Mouse (Mus musculus) midbrain, embryonic 13.5 days (tissue): ENCODE measurements around the gene Ccr10. TPM values are rescaled to one million over a fixed set of nuclear protein-coding genes. Genes with fewer than 3 reads are reported as not detected.

ENCODE experiments used
- ATAC-seq: fragments of 200-750 bp; cut with Nextera tagmentation; 2 replicates; pipeline ENCODE4 v1.8.0; 2017; ENCODE audit warnings: mild to moderate bottlenecking, moderate TSS enrichment, moderate library complexity
- H3K27ac ChIP-seq: fragments of 300-500 bp; sonication (generic); 2 replicates; pipeline ENCODE4 v1.5.1; 2015; ENCODE audit warnings: inconsistent platforms, mild to moderate bottlenecking, moderate library complexity
- H3K27me3 ChIP-seq: fragments of 300-500 bp; sonication (generic); 2 replicates; pipeline ENCODE4 v1.6.1; 2015; ENCODE audit warnings: mild to moderate bottlenecking, inconsistent platforms
- H3K36me3 ChIP-seq: fragments of 300-500 bp; sonication (generic); 2 replicates; pipeline ENCODE4 v1.6.1; 2015; ENCODE audit warnings: mild to moderate bottlenecking, inconsistent platforms
- H3K4me1 ChIP-seq: fragments of 300-500 bp; sonication (generic); replicated peaks from 2 replicates; pipeline ENCODE4 v1.6.1; 2015; ENCODE audit warnings: inconsistent platforms
- H3K4me2 ChIP-seq: fragments of 300-500 bp; sonication (generic); replicated peaks from 2 replicates; pipeline ENCODE4 v1.6.1; 2015; ENCODE audit warnings: moderate library complexity, mild to moderate bottlenecking, inconsistent platforms
- H3K4me3 ChIP-seq: fragments of 300-500 bp; sonication (generic); replicated peaks from 2 replicates; pipeline ENCODE4 v1.5.1; 2015; ENCODE audit warnings: mild to moderate bottlenecking, inconsistent platforms
- H3K9ac ChIP-seq: fragments of 300-500 bp; sonication (generic); replicated peaks from 2 replicates; pipeline ENCODE4 v1.6.1; 2015; ENCODE audit warnings: mild to moderate bottlenecking, inconsistent platforms
- H3K9me3 ChIP-seq: fragments of 300-500 bp; sonication (generic); 2 replicates; pipeline ENCODE4 v1.6.1; 2016; ENCODE audit warnings: mild to moderate bottlenecking, inconsistent platforms
- WGBS: fragments of 180-500 bp; shearing (Covaris S2); methylation state at CpG from one replicate; pipeline ENCODE4 v1.1.7; 2015; 5-methylcytosine and 5-hydroxymethylcytosine counted together
- polyA plus RNA-seq: library from polyadenylated mRNA; unstranded; fragments of >200 nt; fragmentation: Nextera tagmentation; extraction: Ambion mirVana; gene quantifications from 2 replicates; pipeline ENCODE4 v1.2.1, GENCODE M21; 2015

Ccr10 gene
- 0.19 and 0.38 TPM in 2 replicates for polyA plus RNA-seq

DNA sequence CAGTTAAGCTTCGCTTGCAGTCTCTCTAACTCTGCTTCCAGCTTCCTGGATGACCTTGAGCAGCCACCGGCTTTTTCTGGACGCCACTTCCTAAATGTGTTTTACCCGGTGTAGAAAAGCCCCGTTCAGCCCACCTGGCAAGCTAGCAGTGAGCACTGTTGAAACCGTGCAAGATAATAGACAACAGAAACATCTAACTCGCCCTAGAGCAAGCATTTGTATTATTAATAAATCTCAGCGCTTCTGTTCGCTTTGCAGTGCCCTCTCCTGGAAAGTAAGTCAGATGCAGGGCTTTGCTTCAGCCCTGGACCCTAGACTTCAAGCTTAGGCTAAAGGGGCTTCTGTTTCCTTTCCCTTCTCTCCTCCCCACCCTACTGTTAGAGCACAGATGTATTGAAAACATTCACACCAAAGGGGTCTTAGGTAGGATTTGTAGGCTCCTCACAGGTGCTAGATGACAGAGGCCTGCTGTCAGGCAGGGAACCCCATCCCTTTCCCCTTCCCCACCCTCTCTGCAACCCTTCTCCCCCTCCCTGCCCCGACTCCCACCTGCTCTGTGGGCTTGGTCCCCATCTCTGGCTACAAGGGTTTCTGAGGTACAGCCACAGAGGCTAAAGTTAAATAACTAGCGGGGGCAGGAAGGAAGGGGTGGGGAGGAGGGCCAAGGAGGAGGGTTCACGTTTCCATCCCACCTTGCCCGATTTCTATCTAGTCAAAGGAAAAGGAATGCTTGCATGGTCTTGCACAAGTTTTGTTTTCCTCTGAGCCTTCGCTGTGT is at the start of gene Ccr10:
Gene Ccr10 (minus strand): TSS at position 593 of the 778 bp plus-strand sequence.
- peak within 1 kb of the TSS; percentile 64 for H3K9ac ChIP-seq
- H3K27ac ChIP-seq = peak within 1 kb of the TSS; percentile 74
- H3K9me3 ChIP-seq = no peaks in the 10 kb centered on the region
- H3K4me3 ChIP-seq = peak within 1 kb of the TSS; percentile 39
- peak within 1 kb of the TSS; percentile 63 for H3K4me2 ChIP-seq
- no peak for ATAC-seq
- H3K4me1 ChIP-seq = peaks cover 74% of the 10 kb centered on the region
- H3K27me3 ChIP-seq = peaks cover 68% of the 10 kb centered on the region
- H3K36me3 ChIP-seq = no peaks in the 10 kb centered on the region
- 19% methylated on average over 14 of the region's 14 CpGs for WGBS

DNA sequence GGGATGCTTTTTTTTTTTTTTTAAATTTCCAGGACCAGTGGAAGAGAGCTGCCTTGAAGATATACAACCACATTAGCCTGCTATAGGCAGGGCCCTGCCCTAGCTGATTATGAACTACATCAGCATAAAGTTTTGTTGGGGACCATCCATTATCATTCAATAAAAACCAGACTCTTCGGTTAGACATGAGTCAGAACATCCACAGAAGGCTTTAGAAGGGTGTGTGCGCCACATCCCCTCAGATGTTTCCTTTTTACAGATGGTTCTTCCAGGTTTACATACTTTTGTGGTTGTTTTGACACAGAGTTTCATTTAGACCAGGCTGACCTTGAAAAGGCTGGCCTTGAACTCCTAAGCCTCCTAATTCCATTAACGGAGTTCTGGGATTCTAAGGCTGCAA is 49.1 kb upstream of the Ccr10 start:
- peaks cover 8% of the 10 kb centered on the region for H3K4me1 ChIP-seq
- H3K4me2 ChIP-seq = no peak overlapping the region
- no peak for ATAC-seq
- H3K9me3 ChIP-seq = no peaks in the 10 kb centered on the region
- H3K36me3 ChIP-seq = no peaks in the 10 kb centered on the region
- H3K9ac ChIP-seq = no peak overlapping the region
- no peak overlapping the region for H3K4me3 ChIP-seq
- H3K27ac ChIP-seq = no peak overlapping the region
- peaks cover 7% of the 10 kb centered on the region; the same call in 1 of the 2 replicates for H3K27me3 ChIP-seq
- 91% methylated on average over 3 of the region's 3 CpGs for WGBS

DNA sequence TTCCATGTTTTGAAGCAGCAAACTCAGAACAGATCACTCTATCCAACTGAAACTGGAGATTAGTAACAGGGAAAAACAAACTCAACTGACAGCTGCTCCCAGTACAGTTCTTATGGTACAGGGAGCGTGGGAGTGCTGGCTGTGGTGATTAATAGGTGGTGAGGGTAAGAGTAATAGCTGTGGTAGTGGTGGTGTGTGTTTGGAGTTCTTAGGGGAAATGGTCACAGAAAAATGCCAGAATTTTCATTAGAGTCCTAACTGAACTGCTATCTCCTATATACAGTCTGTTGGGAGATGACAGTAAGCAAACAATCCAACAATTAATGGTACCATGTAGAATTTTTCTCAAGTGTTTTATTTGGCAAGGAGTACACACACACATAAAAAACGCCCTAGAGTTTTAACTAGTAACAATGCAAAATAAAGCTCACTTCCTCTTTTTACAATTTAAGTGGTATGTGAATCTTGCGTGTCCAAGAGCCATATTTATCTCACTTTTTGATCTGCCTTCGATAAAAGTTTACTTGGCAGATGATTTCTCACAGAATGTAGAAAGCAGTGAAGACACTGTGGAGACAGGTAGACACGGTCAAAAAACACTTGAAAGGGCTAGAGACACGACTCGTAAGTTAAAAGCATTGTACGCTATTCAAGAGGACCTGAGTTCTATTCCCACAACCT is 46.2 kb upstream of the Ccr10 start:
- ATAC-seq = no peak
- Histone ChIP-seq H3K4me3 (no peak overlapping the region), H3K9ac (no peak overlapping the region), H3K4me2 (no peak overlapping the region), H3K4me1 (peaks cover 8% of the 10 kb centered on the region), H3K27me3 (no peaks in the 10 kb centered on the region; the same call in 1 of the 2 replicates), H3K27ac (no peak overlapping the region), H3K36me3 (0 out of 2 replicates have a peak, but pooled peaks cover 4% of the 10 kb centered on the region), H3K9me3 (no peaks in the 10 kb centered on the region)
- WGBS = 90% methylated on average over 8 of the region's 8 CpGs

DNA sequence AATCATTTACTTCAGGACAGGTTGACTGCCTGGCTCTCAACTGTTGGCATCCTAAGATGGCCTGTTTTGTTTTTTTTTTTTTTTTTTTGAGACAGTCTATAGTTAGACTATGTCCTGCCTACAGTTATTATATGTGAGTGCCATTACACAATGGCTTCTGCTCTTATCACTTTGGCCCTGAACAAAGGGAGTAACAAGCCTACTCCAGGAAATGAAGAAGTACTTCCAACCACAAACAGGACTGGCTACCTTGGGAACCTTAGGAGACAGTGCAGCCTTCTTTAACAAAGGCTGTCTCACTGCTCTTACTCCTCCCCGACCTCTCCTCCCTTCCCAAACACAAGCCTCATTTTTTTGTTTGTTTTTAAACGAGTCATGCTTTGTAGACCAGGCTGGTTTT is 45.6 kb upstream of the Ccr10 start:
- Histone ChIP-seq H3K9ac (no peak overlapping the region), H3K4me1 (peaks cover 8% of the 10 kb centered on the region), H3K9me3 (no peaks in the 10 kb centered on the region), H3K27me3 (no peaks in the 10 kb centered on the region; the same call in 1 of the 2 replicates), H3K27ac (no peak overlapping the region), H3K4me3 (no peak overlapping the region), H3K36me3 (0 out of 2 replicates have a peak, but pooled peaks cover 4% of the 10 kb centered on the region), H3K4me2 (no peak overlapping the region)
- WGBS = 61% methylated on average over 2 of the region's 2 CpGs
- ATAC-seq = no peak

DNA sequence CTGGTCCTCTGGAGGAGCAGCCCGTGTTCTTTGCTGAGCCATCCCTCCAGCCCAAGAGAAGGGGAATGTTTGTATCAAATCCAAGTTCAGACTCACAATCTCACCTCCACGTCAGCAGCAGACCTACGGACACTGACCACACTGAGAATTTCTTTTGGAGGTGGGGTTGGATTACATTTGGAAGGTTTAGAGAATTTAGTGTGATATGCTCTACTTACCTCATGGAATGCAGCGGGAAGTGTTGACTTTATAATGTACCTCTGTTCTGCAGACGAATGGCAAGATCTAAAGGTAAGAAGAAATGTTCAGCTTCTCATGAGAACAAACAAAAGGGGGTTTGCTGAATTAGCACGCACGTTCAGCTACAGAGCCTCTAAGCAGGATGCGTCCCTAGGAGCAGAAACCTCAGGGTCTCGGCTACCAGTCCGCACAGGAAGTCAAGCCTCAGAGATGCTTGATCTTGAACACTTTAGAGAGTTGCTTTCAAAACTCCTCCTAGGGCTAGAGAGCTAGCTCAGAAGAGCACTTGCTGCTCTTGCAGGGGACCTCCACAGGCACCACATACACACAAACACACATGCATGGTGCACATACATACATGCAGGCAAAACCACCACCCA is 43.3 kb upstream of the Ccr10 start:
- no peaks in the 10 kb centered on the region for H3K9me3 ChIP-seq
- ATAC-seq = no peak
- no peak overlapping the region for H3K27ac ChIP-seq
- WGBS = 86% methylated on average over 10 of the region's 10 CpGs
- no peak overlapping the region for H3K4me2 ChIP-seq
- H3K27me3 ChIP-seq = no peaks in the 10 kb centered on the region
- H3K4me3 ChIP-seq = no peak overlapping the region
- peaks cover 21% of the 10 kb centered on the region for H3K36me3 ChIP-seq
- H3K4me1 ChIP-seq = no peaks in the 10 kb centered on the region
- H3K9ac ChIP-seq = no peak overlapping the region

DNA sequence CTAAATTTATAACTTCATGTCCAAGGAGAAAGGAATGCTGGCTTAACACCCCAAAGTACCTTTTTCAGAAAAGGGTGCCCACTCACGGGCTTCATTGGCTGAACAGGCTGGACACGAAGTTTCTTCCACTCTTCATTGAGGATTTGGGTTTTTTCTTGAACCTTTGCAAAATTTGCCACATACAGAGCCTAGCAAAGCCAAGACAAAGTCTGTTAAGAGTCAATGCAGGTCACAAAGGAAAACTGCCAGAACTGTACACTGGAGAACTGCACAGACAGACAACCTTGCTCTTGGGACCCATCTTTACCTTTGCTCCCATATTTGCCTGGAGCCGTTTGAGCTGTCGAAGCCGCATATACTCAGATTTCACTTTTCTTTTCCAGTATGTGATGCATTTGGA is 41.7 kb upstream of the Ccr10 start:
- no peak overlapping the region for H3K4me3 ChIP-seq
- H3K9me3 ChIP-seq = no peaks in the 10 kb centered on the region

DNA sequence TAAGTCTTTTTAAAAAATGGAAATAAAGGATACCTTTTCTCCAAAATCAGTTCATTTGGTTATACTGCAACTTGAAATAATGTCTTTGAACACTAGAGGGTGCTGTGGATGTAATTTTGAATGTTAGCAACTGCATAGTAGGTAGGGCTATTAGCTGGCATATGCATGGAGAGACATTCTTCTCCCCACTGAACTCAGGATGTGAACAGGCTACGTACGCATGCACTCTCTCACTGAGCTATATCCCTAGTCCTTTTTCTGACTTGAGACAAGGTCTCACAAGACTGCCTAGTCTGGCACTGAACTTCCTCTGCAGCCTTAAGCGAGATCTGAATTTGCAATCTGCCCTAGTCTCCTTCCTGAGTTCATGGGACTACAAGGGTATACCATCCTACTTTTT is 36.7 kb upstream of the Ccr10 start:
- ATAC-seq = no peak; the same call in 1 of the 2 replicates
- no peaks in the 10 kb centered on the region for H3K4me1 ChIP-seq
- 50% methylated on average over 3 of the region's 3 CpGs for WGBS
- no peak overlapping the region for H3K4me3 ChIP-seq
- no peak overlapping the region for H3K27ac ChIP-seq
- H3K27me3 ChIP-seq = no peaks in the 10 kb centered on the region
- H3K9me3 ChIP-seq = no peaks in the 10 kb centered on the region
- peaks cover 58% of the 10 kb centered on the region for H3K36me3 ChIP-seq
- no peak overlapping the region for H3K4me2 ChIP-seq
- H3K9ac ChIP-seq = no peak overlapping the region

More for the DNA sequence above, 41.7 kb upstream of the Ccr10 start:
- 93% methylated on average over 5 of the region's 5 CpGs for WGBS
- no peak for ATAC-seq
- H3K27ac ChIP-seq = no peak overlapping the region
- H3K36me3 ChIP-seq = peaks cover 31% of the 10 kb centered on the region
- no peak overlapping the region for H3K4me2 ChIP-seq
- H3K9ac ChIP-seq = no peak overlapping the region
- H3K4me1 ChIP-seq = no peaks in the 10 kb centered on the region
- no peaks in the 10 kb centered on the region for H3K27me3 ChIP-seq

DNA sequence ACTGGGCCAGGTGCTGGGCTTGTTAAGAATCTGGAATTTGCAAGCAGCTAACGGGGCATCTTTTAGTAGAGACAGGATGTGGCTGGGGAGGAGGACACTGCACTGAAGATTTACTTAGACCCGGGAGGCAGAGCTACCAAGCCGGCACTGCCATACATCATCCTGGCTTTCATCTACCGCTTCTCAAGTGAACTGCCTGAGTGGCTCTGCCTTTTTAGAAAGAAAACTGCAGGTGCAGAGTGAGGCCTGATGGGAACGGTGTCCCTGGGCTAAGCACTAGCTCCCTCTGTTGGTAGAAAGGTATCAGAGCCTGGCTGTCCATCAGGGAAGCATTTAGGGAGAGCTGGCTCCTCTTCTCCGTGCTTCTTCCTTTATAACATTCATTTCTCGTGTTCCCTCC is 25.7 kb upstream of the Ccr10 start:
- peaks cover 3% of the 10 kb centered on the region; the same call in 1 of the 2 replicates for H3K4me1 ChIP-seq
- no peak overlapping the region for H3K4me3 ChIP-seq
- 24% methylated on average over 7 of the region's 7 CpGs for WGBS
- no peak overlapping the region for H3K4me2 ChIP-seq
- no peaks in the 10 kb centered on the region for H3K9me3 ChIP-seq
- H3K27me3 ChIP-seq = no peaks in the 10 kb centered on the region
- peak overlapping the region; percentile 25 for H3K9ac ChIP-seq
- ATAC-seq = no peak
- H3K27ac ChIP-seq = no peak overlapping the region
- H3K36me3 ChIP-seq = peaks cover 60% of the 10 kb centered on the region

DNA sequence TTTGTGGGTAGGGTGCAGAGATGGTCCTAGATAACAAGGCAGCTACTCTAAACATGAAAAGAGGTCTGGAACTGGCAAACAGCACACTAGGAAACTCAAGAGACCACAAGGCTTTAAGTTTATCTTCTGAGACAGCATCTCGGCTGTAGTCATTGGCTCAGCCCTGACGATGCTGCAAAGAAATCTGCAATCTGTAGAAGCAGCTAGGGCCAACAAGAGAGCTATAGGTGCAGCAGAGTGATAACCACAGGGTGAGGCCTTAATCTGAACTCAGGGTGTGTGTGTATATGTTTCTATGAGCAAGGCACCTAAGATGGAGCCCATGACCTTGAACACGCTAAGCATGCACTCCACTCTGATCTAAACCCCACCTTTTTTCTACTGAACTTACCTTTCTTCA is 24.3 kb upstream of the Ccr10 start:
- no peak overlapping the region for H3K4me2 ChIP-seq
- peaks cover 3% of the 10 kb centered on the region; the same call in 1 of the 2 replicates for H3K4me1 ChIP-seq
- no peak overlapping the region for H3K4me3 ChIP-seq
- H3K27me3 ChIP-seq = no peaks in the 10 kb centered on the region
- peaks cover 60% of the 10 kb centered on the region for H3K36me3 ChIP-seq
- no peak overlapping the region for H3K9ac ChIP-seq
- WGBS = 91% methylated on average over 3 of the region's 3 CpGs
- H3K27ac ChIP-seq = no peak overlapping the region
- ATAC-seq = no peak
- no peaks in the 10 kb centered on the region for H3K9me3 ChIP-seq

DNA sequence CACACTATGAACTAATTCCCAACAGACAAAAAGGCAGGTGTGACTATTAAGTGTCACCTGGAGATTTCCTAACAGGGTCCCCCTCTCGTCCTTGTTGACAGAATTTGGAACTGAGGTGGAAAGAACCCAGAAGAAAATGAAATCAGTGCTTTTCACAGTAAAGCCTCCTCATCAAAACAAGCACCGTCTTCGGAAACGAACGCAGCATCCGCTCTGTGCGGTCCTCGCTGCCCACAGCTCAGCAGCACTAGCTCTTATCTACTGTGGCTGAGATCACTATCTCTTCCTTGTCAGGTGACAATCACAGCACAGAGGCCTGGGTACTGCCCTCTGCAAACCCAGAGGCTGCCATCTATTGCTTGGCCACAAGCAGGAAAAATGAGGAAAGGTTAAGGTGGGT is 20.9 kb upstream of the Ccr10 start:
- WGBS = 95% methylated on average over 8 of the region's 8 CpGs
- no peaks in the 10 kb centered on the region for H3K9me3 ChIP-seq

DNA sequence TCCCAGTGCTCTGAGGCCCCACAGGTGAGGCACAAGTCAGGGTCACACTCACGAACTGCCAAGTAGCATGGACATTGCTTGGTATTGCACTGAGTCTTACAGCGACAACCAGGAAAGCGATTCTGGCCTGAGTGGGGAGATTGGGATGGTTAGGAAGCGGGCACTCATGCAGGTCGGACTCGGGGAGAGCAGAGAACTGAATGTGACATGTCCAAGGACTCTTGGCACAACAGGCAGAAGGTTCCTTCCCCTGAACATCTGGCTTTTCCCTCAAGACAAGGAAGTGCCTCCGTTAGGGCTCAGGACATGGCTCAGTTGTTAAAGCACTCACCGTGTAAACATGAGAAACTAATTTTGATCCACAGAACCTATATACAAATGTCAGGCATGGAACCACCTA is 20.3 kb upstream of the Ccr10 start:
- 88% methylated on average over 8 of the region's 8 CpGs for WGBS
- Histone ChIP-seq H3K9ac (no peak overlapping the region), H3K4me1 (peaks cover 12% of the 10 kb centered on the region), H3K4me2 (no peak overlapping the region), H3K27me3 (no peaks in the 10 kb centered on the region), H3K9me3 (no peaks in the 10 kb centered on the region), H3K4me3 (no peak overlapping the region), H3K27ac (no peak overlapping the region), H3K36me3 (peaks cover 48% of the 10 kb centered on the region)
- no peak for ATAC-seq

More for the DNA sequence above, 20.9 kb upstream of the Ccr10 start:
- peaks cover 50% of the 10 kb centered on the region for H3K36me3 ChIP-seq
- H3K4me2 ChIP-seq = no peak overlapping the region
- ATAC-seq = no peak
- H3K4me3 ChIP-seq = no peak overlapping the region
- H3K9ac ChIP-seq = no peak overlapping the region
- peaks cover 9% of the 10 kb centered on the region for H3K4me1 ChIP-seq
- H3K27ac ChIP-seq = no peak overlapping the region
- H3K27me3 ChIP-seq = no peaks in the 10 kb centered on the region

DNA sequence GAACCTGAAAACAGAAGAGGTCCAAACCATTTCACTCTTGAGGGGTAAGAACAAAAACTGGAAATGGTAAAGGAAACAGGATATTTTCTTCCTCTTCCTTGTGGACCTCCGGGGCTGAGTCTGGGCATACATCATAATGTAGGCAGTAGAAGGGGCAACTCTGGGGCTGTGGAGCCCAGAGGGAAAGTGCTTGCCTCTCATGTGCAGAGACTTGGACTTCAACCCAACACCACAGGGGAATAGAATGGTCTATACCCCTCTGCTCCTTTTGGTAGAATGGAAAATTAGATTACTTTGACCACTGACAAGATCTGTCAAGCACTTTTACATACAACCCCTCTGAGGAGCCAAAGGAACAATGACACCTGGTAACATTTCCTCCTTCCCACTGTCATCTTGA is 19.9 kb upstream of the Ccr10 start:
- Histone ChIP-seq H3K4me2 (no peak overlapping the region), H3K9ac (no peak overlapping the region), H3K4me3 (no peak overlapping the region), H3K27ac (no peak overlapping the region), H3K36me3 (peaks cover 46% of the 10 kb centered on the region), H3K27me3 (no peaks in the 10 kb centered on the region), H3K4me1 (peaks cover 17% of the 10 kb centered on the region), H3K9me3 (no peaks in the 10 kb centered on the region)
- WGBS = 70% methylated on average over 1 of the region's 1 CpGs
- no peak for ATAC-seq
